Mouse (Mus musculus): Measurements from ENCODE around the gene Kmt2e. TPM values are rescaled to one million over a fixed set of nuclear protein-coding genes. Genes with fewer than 3 reads are reported as not detected.

Kmt2e gene
- polyA plus RNA-seq, 1 experiment from 2014 or later = 44.8 TPM

- Histone ChIP-seq H3K9me3 (ENCODE audit: control insufficient read depth) (no peaks in the 10 kb centered on the region), H3K27ac (ENCODE audit: low read depth, low read length) (no peak overlapping the region), H3K27me3 (replicated peaks; ENCODE audit: control insufficient read depth, insufficient read depth, low read length) (no peaks in the 10 kb centered on the region), H3K4me2 (replicated peaks; ENCODE audit: low read depth) (no peak overlapping the region), H3K36me3 (ENCODE audit: control insufficient read depth, insufficient read depth) (no peaks in the 10 kb centered on the region), H3K9ac (ENCODE audit: low read depth, low read length) (no peak overlapping the region), H3K4me1 (replicated peaks; ENCODE audit: control insufficient read depth, insufficient read depth, low read length) (no peaks in the 10 kb centered on the region), H3K4me3 (ENCODE audit: low read depth, low read length) (no peak overlapping the region)
- no peak for ATAC-seq
- 80% methylated on average over 7 of the region's 7 CpGs for WGBS
- TF ChIP-seq CTCF (IDR thresholded peaks at IDR 0.05; ENCODE audit: low read depth) = no peak
These were observed 44.5 kb upstream of the Kmt2e start for GRCm38 (mm10) chr5:23389601-23390305.

DNA sequence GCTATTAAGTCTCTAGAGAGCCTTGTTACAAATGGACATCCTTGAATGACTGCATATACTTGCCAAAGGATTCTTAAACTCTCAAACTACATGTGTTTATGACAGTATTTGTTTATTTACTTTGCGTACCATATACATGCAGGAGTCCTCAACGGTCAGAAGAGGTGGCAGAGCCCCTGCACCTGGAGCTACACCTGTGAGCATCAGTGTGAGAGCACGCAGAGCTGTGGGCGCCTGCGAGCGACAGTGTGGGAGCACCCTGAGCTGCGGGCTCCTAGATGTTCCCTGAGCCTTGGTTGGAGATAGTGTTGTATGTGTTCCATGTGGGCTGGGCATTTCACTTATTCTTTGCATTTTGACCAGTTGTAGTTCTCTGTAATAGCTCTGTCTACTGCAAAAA is 42.5 kb upstream of the Kmt2e start:
- H3K4me3 ChIP-seq (ENCODE audit: low read depth, low read length) = no peak overlapping the region
- ATAC-seq = no peak
- no peak overlapping the region for H3K9ac ChIP-seq (ENCODE audit: low read depth, low read length)
- no peak overlapping the region for H3K27ac ChIP-seq (ENCODE audit: low read depth, low read length)
- H3K9me3 ChIP-seq (ENCODE audit: control insufficient read depth) = no peaks in the 10 kb centered on the region
- TF ChIP-seq CTCF (IDR thresholded peaks at IDR 0.05; ENCODE audit: low read depth) = no peak
- H3K4me1 ChIP-seq (replicated peaks; ENCODE audit: control insufficient read depth, insufficient read depth, low read length) = no peaks in the 10 kb centered on the region
- H3K4me2 ChIP-seq (replicated peaks; ENCODE audit: low read depth) = no peak overlapping the region
- H3K27me3 ChIP-seq (replicated peaks; ENCODE audit: control insufficient read depth, insufficient read depth, low read length) = no peaks in the 10 kb centered on the region
- WGBS = 86% methylated on average over 7 of the region's 7 CpGs
- H3K36me3 ChIP-seq (ENCODE audit: control insufficient read depth, insufficient read depth) = no peaks in the 10 kb centered on the region

- H3K4me1 ChIP-seq (replicated peaks; ENCODE audit: control insufficient read depth, insufficient read depth, low read length) = no peaks in the 10 kb centered on the region
- H3K4me3 ChIP-seq (ENCODE audit: low read depth, low read length) = no peak overlapping the region
- WGBS = 90% methylated on average over 5 of the region's 5 CpGs
- no peak for TF ChIP-seq CTCF (IDR thresholded peaks at IDR 0.05; ENCODE audit: low read depth)
- no peak overlapping the region for H3K4me2 ChIP-seq (replicated peaks; ENCODE audit: low read depth)
- H3K9ac ChIP-seq (ENCODE audit: low read depth, low read length) = no peak overlapping the region
- ATAC-seq = no peak
- no peaks in the 10 kb centered on the region for H3K9me3 ChIP-seq (ENCODE audit: control insufficient read depth)
- H3K27ac ChIP-seq (ENCODE audit: low read depth, low read length) = no peak overlapping the region
- H3K36me3 ChIP-seq (ENCODE audit: control insufficient read depth, insufficient read depth) = no peaks in the 10 kb centered on the region
- no peaks in the 10 kb centered on the region for H3K27me3 ChIP-seq (replicated peaks; ENCODE audit: control insufficient read depth, insufficient read depth, low read length)
These were observed 40.4 kb upstream of the Kmt2e start for GRCm38 (mm10) chr5:23393870-23394269.

DNA sequence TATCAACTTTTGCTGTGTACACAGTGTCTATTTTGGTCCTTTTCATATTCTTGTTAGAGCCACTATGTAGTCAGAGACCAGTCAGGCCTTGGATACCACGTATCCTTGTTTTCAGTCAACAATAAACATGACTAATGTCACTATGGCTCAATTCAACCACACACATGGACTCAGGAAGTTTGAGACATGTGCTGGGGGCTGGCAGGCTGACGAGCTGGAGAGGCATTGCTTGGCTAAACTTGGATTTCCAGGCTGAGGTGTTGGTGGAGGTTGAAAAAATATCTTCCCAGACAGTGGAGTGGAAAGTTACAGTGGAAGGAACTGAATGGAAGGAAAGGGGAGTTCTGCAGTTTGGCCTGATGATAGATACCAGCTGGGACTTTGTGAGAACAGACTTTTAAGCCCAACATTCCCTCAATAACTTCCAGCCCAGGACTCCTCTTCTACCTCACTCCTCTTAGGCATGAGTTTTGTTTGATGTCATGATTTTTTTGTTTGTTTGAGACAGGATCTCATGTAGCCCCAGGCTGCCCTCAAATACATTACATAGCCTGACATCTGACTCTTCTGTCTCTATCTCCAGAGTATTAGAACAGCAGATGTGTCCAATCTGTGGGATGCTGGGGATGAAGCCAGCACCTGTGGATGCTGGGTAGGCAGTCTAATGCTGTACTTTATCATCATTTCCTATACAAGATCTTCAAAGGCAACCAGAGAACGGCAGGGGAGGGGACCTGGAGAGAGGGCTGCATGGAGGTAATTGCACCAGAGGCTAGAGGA is 39.7 kb upstream of the Kmt2e start:
- Histone ChIP-seq H3K4me2 (replicated peaks; ENCODE audit: low read depth) (no peak overlapping the region), H3K36me3 (ENCODE audit: control insufficient read depth, insufficient read depth) (no peaks in the 10 kb centered on the region), H3K27ac (ENCODE audit: low read depth, low read length) (no peak overlapping the region), H3K9me3 (ENCODE audit: control insufficient read depth) (no peaks in the 10 kb centered on the region), H3K27me3 (replicated peaks; ENCODE audit: control insufficient read depth, insufficient read depth, low read length) (no peaks in the 10 kb centered on the region), H3K9ac (ENCODE audit: low read depth, low read length) (no peak overlapping the region), H3K4me1 (replicated peaks; ENCODE audit: control insufficient read depth, insufficient read depth, low read length) (no peaks in the 10 kb centered on the region), H3K4me3 (ENCODE audit: low read depth, low read length) (no peak overlapping the region)
- ATAC-seq = no peak
- WGBS = 51% methylated on average over 3 of the region's 3 CpGs
- no peak for TF ChIP-seq CTCF (IDR thresholded peaks at IDR 0.05; ENCODE audit: low read depth)

DNA sequence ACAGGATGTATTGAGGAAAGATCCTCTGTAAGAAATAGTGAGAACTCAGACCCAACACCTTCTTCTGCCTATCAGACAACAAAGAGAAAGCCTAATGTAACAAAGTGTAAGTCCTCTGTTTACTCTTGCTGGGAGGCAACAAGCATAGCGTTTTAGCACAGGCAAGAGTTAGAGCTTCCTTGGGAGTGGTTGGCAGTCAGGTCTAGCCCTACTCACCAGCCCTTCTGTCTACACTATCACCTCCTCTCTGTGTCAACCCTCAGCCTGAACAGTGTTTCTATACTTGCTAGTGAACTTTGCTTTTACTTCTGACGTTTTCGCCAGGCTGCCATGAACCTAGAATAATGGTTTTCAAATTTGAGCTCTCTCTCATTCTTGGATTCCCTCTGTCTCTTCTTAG is 38.5 kb upstream of the Kmt2e start:
- no peaks in the 10 kb centered on the region for H3K4me1 ChIP-seq (replicated peaks; ENCODE audit: control insufficient read depth, insufficient read depth, low read length)
- no peak overlapping the region for H3K9ac ChIP-seq (ENCODE audit: low read depth, low read length)
- WGBS = 63% methylated on average over 3 of the region's 3 CpGs
- no peak for ATAC-seq
- peaks cover 4% of the 10 kb centered on the region; the same call in 1 of the 2 replicates for H3K36me3 ChIP-seq (ENCODE audit: control insufficient read depth, insufficient read depth)
- H3K4me2 ChIP-seq (replicated peaks; ENCODE audit: low read depth) = no peak overlapping the region
- H3K9me3 ChIP-seq (ENCODE audit: control insufficient read depth) = no peaks in the 10 kb centered on the region
- no peak for TF ChIP-seq CTCF (IDR thresholded peaks at IDR 0.05; ENCODE audit: low read depth)
- H3K27me3 ChIP-seq (replicated peaks; ENCODE audit: control insufficient read depth, insufficient read depth, low read length) = no peaks in the 10 kb centered on the region
- no peak overlapping the region for H3K4me3 ChIP-seq (ENCODE audit: low read depth, low read length)
- H3K27ac ChIP-seq (ENCODE audit: low read depth, low read length) = no peak overlapping the region

GRCm38 (mm10) chr5:23396756-23397155 is 37.5 kb upstream of the Kmt2e start:
- Histone ChIP-seq H3K4me1 (replicated peaks; ENCODE audit: control insufficient read depth, insufficient read depth, low read length) (no peaks in the 10 kb centered on the region), H3K4me3 (ENCODE audit: low read depth, low read length) (no peak overlapping the region), H3K9me3 (ENCODE audit: control insufficient read depth) (no peaks in the 10 kb centered on the region), H3K36me3 (ENCODE audit: control insufficient read depth, insufficient read depth) (peaks cover 11% of the 10 kb centered on the region; the same call in 1 of the 2 replicates), H3K9ac (ENCODE audit: low read depth, low read length) (no peak overlapping the region), H3K27ac (ENCODE audit: low read depth, low read length) (no peak overlapping the region), H3K27me3 (replicated peaks; ENCODE audit: control insufficient read depth, insufficient read depth, low read length) (no peaks in the 10 kb centered on the region), H3K4me2 (replicated peaks; ENCODE audit: low read depth) (no peak overlapping the region)
- no peak for ATAC-seq
- 66% methylated on average over 3 of the region's 3 CpGs for WGBS
- no peak for TF ChIP-seq CTCF (IDR thresholded peaks at IDR 0.05; ENCODE audit: low read depth)
